8 mouse cellular contexts compared by ENCODE assay signal in genomic region chr19:7482599-7483511, GRCm38 (mm10). TPM values are rescaled to one million over a fixed set of nuclear protein-coding genes. Genes with fewer than 3 reads are reported as not detected.
DNase-seq lines count a peak whose midpoint lies in the region; ATAC-seq and TF ChIP-seq lines count a peak whose summit lies in the region.

Gene Rtn3 (minus strand): TSS chr19:7483281.

- ATAC-seq in forebrain, embryonic 13.5 days: peak; percentile 93
- peak; percentile 93 for ATAC-seq in liver, postnatal 0 days
- ATAC-seq in neural tube, embryonic 14.5 days (ENCODE audit: low read depth): peak; percentile 92

- H3K4me1 ChIP-seq in E14TG2a.4 (replicated peaks; ENCODE audit: low read depth, low read length): peaks cover 31% of the 10 kb centered on the region
- H3K4me1 ChIP-seq in forebrain, embryonic 13.5 days: peaks cover 42% of the 10 kb centered on the region
- H3K4me1 ChIP-seq in liver, postnatal 0 days (ENCODE audit: insufficient read depth): peaks cover 11% of the 10 kb centered on the region
- H3K4me1 ChIP-seq in neural tube, embryonic 14.5 days (ENCODE audit: control insufficient read depth, insufficient read depth, low read length): peaks cover 20% of the 10 kb centered on the region; the same call in 1 of the 2 replicates

- H3K4me3 ChIP-seq in E14TG2a.4 (replicated peaks; ENCODE audit: low read length): peak within 1 kb of the TSS; percentile 100
- H3K4me3 ChIP-seq in forebrain, embryonic 13.5 days: peak within 1 kb of the TSS; percentile 92
- peak within 1 kb of the TSS; percentile 86 for H3K4me3 ChIP-seq in liver, postnatal 0 days (ENCODE audit: low read depth, low read length)
- H3K4me3 ChIP-seq in neural tube, embryonic 14.5 days (ENCODE audit: low read depth, low read length): peak within 1 kb of the TSS; percentile 100

- under 1% methylated on average over 77 of the region's 80 CpGs for WGBS in forebrain, embryonic 13.5 days
- under 1% methylated on average over 80 of the region's 80 CpGs for WGBS in large intestine, adult 2 months
- 2% methylated on average over 74 of the region's 80 CpGs for WGBS in liver, postnatal 0 days (ENCODE audit: insufficient replicate concordance)
- under 1% methylated on average over 80 of the region's 80 CpGs for WGBS in neural tube, embryonic 14.5 days

- DNase-seq in c-Kit-positive CD71-positive TER-119-positive erythroid progenitor cells, embryonic 14.5 days (ENCODE audit: low spot score): peak; percentile 94
- DNase-seq in heart, postnatal 10 days: peak; percentile 97 to 98
- peak; percentile 95 for DNase-seq in large intestine, adult 2 months (ENCODE audit: low read depth, low spot score)
- DNase-seq in liver, postnatal 0 days: peak; percentile 98
- peak; percentile 98 for DNase-seq in testis, postnatal 10 days (ENCODE audit: low spot score)

- intact Hi-C loops in heart, postnatal 10 days (cut with DNase I): loop anchor here (5.0 kb wide), 1 partner anchor 41 kb away; no protein-coding TSS in a partner anchor

- H3K27me3 ChIP-seq in E14TG2a.4 (ENCODE audit: insufficient read depth, low read length): no peaks in the 10 kb centered on the region
- no peaks in the 10 kb centered on the region for H3K27me3 ChIP-seq in forebrain, embryonic 13.5 days
- H3K27me3 ChIP-seq in liver, postnatal 0 days (ENCODE audit: insufficient read depth, low read length): no peaks in the 10 kb centered on the region
- no peaks in the 10 kb centered on the region for H3K27me3 ChIP-seq in neural tube, embryonic 14.5 days (ENCODE audit: control insufficient read depth, insufficient read depth, low read length)

- H3K9me3 ChIP-seq in E14TG2a.4 (ENCODE audit: low read length): no peaks in the 10 kb centered on the region
- no peaks in the 10 kb centered on the region for H3K9me3 ChIP-seq in forebrain, embryonic 13.5 days (replicated peaks)
- no peaks in the 10 kb centered on the region for H3K9me3 ChIP-seq in liver, postnatal 0 days (ENCODE audit: low read length)
- no peaks in the 10 kb centered on the region for H3K9me3 ChIP-seq in neural tube, embryonic 14.5 days (ENCODE audit: control insufficient read depth, low read length)

- peak within 1 kb of the TSS; percentile 79 for H3K4me2 ChIP-seq in forebrain, embryonic 13.5 days
- peak within 1 kb of the TSS; percentile 87 for H3K4me2 ChIP-seq in liver, postnatal 0 days (ENCODE audit: low read depth, low read length)
- H3K4me2 ChIP-seq in neural tube, embryonic 14.5 days (ENCODE audit: low read depth, low read length): peak within 1 kb of the TSS; percentile 53

- TF ChIP-seq EP300 in liver, postnatal 0 days (IDR thresholded peaks at IDR 0.05; ENCODE audit: low read depth): no peak

- TF ChIP-seq CTCF in E14TG2a.4 (conservative IDR thresholded peaks at IDR 0.05; ENCODE audit: low read length): no peak
- no peak for TF ChIP-seq CTCF in liver, postnatal 0 days (IDR thresholded peaks at IDR 0.05; ENCODE audit: low read depth)

- H3K27ac ChIP-seq in forebrain, embryonic 13.5 days: peak within 1 kb of the TSS; percentile 100
- H3K27ac ChIP-seq in liver, postnatal 0 days (ENCODE audit: low read depth): peak within 1 kb of the TSS; percentile 99
- peak within 1 kb of the TSS; percentile 99 for H3K27ac ChIP-seq in neural tube, embryonic 14.5 days (ENCODE audit: low read depth, low read length)

- H3K9ac ChIP-seq in forebrain, embryonic 13.5 days: peak within 1 kb of the TSS; percentile 97
- H3K9ac ChIP-seq in liver, postnatal 0 days (replicated peaks): peak within 1 kb of the TSS; percentile 94
- H3K9ac ChIP-seq in neural tube, embryonic 14.5 days (replicated peaks; ENCODE audit: low read depth, low read length): peak within 1 kb of the TSS; percentile 99

- peaks cover 21% of the 10 kb centered on the region for H3K36me3 ChIP-seq in E14TG2a.4 (ENCODE audit: insufficient read depth, low read length)
- H3K36me3 ChIP-seq in forebrain, embryonic 13.5 days (ENCODE audit: poor library complexity, severe bottlenecking): no peaks in the 10 kb centered on the region
- H3K36me3 ChIP-seq in liver, postnatal 0 days (replicated peaks; ENCODE audit: insufficient read depth, low read length): no peaks in the 10 kb centered on the region
- peaks cover 2% of the 10 kb centered on the region; the same call in 1 of the 2 replicates for H3K36me3 ChIP-seq in neural tube, embryonic 14.5 days (ENCODE audit: control insufficient read depth, insufficient read depth, low read length)

RNA-seq across cellular contexts. Expression of gene Rtn3, which starts in this region (rescaled TPM):
- 395 and 428 TPM in 2 replicates for polyA plus RNA-seq in forebrain, embryonic 13.5 days (2015; fragmentation: Nextera tagmentation; extraction: Ambion mirVana)
- total RNA-seq in heart, postnatal 10 days (2021): 100 to 1,000 TPM in 1 of 2 experiments, 10 to 100 TPM in 1; 99.1 to 107 TPM
- 79.9 and 96.3 TPM in 2 replicates for polyA plus RNA-seq in large intestine, adult 2 months (2012; rRNA removed)
- 62.2 and 63.0 TPM in 2 replicates for polyA plus RNA-seq in liver, postnatal 0 days (2015; fragmentation: Nextera tagmentation; extraction: Ambion mirVana)
- polyA plus RNA-seq in neural tube, embryonic 14.5 days (2014; fragmentation: Nextera tagmentation; extraction: Ambion mirVana): 482 and 576 TPM in 2 replicates

Comparison
In these comparisons a context has a peak if more than half of its experiments do, and no peak if none do; other contexts are left out.
1. Peak in every context shown above with its lines: DNase-seq, ATAC-seq, H3K4me3 ChIP-seq and H3K27ac ChIP-seq.